Mouse (Mus musculus): ENCODE results near the gene Syt8. TPM values are rescaled to one million over a fixed set of nuclear protein-coding genes. Genes with fewer than 3 reads are reported as not detected.

The Syt8 gene
- polyA plus RNA-seq, 1 experiment: not detected

DNA sequence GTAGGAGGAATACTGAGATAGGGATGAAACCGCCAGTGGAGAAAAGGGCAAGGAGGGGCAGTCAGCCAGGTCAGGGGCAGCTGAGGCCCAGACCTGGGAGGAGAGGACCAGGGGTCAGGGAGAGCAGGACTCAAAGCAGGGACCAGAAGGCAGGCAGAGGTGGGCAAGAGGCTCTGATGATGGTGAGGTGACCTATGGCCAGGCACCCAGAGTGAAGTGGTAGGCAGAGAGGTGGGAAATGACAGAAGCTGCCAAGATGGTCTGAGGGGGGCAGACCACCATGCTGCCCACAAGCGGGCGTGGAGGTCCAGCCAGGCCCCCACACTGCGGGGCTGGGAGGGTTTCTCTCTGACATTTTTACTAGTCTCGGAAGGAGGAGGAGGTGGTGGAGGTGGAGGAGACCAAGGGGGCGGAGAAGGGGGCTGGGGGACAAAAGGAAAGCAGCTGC is 36.8 kb downstream of the Syt8 start:
- Histone ChIP-seq H3K4me3 (ENCODE audit: low read depth, low read length) (no peak overlapping the region), H3K27me3 (ENCODE audit: control insufficient read depth, insufficient read depth, low read length, poor library complexity, severe bottlenecking) (no peaks in the 10 kb centered on the region), H3K9me3 (replicated peaks; ENCODE audit: control insufficient read depth, insufficient read depth, low read length, poor library complexity, severe bottlenecking) (no peaks in the 10 kb centered on the region), H3K9ac (ENCODE audit: low read depth, poor library complexity, severe bottlenecking) (no peak overlapping the region), H3K27ac (ENCODE audit: insufficient read depth, low read length) (no peak overlapping the region), H3K36me3 (ENCODE audit: control insufficient read depth, insufficient read depth, low read length, poor library complexity, severe bottlenecking) (no peaks in the 10 kb centered on the region), H3K4me1 (ENCODE audit: control insufficient read depth, insufficient read depth, low read length) (no peaks in the 10 kb centered on the region)
- TF ChIP-seq EP300 (IDR thresholded peaks at IDR 0.05; ENCODE audit: insufficient read depth, low read depth, low read length) (no peak), CTCF (IDR thresholded peaks at IDR 0.05; ENCODE audit: low read depth, low read length) (no peak), POLR2A (IDR thresholded peaks at IDR 0.05; ENCODE audit: insufficient read depth, low read length) (no peak)

DNA sequence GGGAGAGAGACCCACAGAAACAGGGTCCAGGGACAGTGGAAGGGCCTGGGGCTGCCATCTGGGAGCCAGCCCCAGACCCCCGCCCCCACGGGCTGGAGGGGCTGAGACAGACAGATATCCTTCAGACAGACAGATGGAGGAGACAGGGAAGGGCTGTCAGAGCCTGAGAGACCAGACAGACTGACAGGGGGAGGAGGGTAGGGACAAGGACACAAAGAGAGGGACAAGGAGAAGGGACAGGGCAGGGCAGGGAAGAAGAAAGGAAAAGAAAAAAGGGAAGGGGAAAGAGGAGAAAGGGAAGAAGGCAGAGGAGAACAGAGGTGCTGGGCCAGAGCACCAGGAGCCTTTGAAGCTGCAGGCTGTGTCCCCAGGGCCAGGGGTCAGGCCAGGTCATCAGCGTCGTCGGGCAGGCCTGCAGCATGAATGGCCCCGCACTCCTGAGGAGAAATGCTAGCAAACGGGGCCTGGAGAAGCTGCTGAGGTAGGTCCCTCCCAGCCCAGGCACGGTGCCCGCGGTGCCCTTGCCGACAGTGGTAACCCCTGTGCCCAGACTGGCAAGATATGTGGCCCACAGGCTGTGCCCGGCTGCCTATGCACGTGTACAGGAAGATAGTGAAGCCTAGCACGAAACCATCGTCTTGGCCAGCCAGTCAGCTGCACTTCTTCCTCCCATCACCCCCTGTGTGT is 37.4 kb downstream of the Syt8 start:
- H3K9ac ChIP-seq (ENCODE audit: low read depth, poor library complexity, severe bottlenecking): no peak overlapping the region

DNA sequence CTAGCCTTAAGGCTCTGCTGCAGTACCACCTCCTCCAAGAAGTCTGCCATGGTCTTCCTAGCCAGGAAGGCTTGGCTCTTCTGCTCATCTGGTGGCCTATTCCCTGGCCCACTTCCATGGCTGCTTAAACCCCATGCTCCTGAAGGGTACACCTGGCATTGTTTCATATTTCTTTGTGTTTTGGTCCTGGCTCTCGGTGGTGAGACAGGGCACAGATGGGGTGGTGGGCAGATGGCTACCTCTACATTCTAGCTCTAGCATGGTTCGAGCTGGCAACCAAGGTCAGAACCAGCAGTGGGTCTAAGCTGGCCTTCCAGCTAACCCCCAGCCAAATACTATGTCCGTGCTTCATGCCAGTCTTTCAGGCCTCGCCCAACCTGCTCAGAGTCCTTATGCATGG is 38.3 kb downstream of the Syt8 start:
- Histone ChIP-seq H3K36me3 (ENCODE audit: control insufficient read depth, insufficient read depth, low read length, poor library complexity, severe bottlenecking) (no peaks in the 10 kb centered on the region), H3K4me3 (ENCODE audit: low read depth, low read length) (no peak overlapping the region), H3K4me1 (ENCODE audit: control insufficient read depth, insufficient read depth, low read length) (no peaks in the 10 kb centered on the region), H3K27ac (ENCODE audit: insufficient read depth, low read length) (no peak overlapping the region), H3K27me3 (ENCODE audit: control insufficient read depth, insufficient read depth, low read length, poor library complexity, severe bottlenecking) (no peaks in the 10 kb centered on the region), H3K9me3 (replicated peaks; ENCODE audit: control insufficient read depth, insufficient read depth, low read length, poor library complexity, severe bottlenecking) (no peaks in the 10 kb centered on the region), H3K9ac (ENCODE audit: low read depth, poor library complexity, severe bottlenecking) (no peak overlapping the region)
- TF ChIP-seq CTCF (IDR thresholded peaks at IDR 0.05; ENCODE audit: low read depth, low read length) (no peak), EP300 (IDR thresholded peaks at IDR 0.05; ENCODE audit: insufficient read depth, low read depth, low read length) (no peak), POLR2A (IDR thresholded peaks at IDR 0.05; ENCODE audit: insufficient read depth, low read length) (no peak)

More for the DNA sequence above, 37.4 kb downstream of the Syt8 start:
- Histone ChIP-seq H3K27me3 (ENCODE audit: control insufficient read depth, insufficient read depth, low read length, poor library complexity, severe bottlenecking) (no peaks in the 10 kb centered on the region), H3K27ac (ENCODE audit: insufficient read depth, low read length) (no peak overlapping the region), H3K4me3 (ENCODE audit: low read depth, low read length) (no peak overlapping the region), H3K9me3 (replicated peaks; ENCODE audit: control insufficient read depth, insufficient read depth, low read length, poor library complexity, severe bottlenecking) (no peaks in the 10 kb centered on the region), H3K36me3 (ENCODE audit: control insufficient read depth, insufficient read depth, low read length, poor library complexity, severe bottlenecking) (no peaks in the 10 kb centered on the region), H3K4me1 (ENCODE audit: control insufficient read depth, insufficient read depth, low read length) (no peaks in the 10 kb centered on the region)
- TF ChIP-seq EP300 (IDR thresholded peaks at IDR 0.05; ENCODE audit: insufficient read depth, low read depth, low read length): no peak
- no peak for TF ChIP-seq POLR2A (IDR thresholded peaks at IDR 0.05; ENCODE audit: insufficient read depth, low read length)
- TF ChIP-seq CTCF (IDR thresholded peaks at IDR 0.05; ENCODE audit: low read depth, low read length): no peak

DNA sequence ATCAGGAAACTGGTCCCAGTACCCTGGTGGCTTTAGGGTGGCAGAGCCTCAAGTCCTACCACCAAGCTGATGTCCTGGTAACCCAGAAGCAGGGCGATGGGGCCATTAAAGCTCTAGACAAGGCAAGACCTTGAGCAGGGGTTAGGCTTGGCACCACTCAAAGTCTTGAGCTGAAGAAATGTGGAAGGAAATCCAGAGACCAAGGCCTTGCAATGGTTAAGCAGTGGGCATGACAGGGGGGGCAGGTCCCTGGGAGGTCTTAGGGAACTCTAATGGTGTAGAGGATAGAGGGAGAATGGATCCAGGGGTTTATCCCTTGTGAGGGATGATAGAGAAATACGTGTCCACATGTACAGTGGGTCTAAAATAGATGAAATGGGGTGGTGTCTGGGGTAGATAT is 38.8 kb downstream of the Syt8 start:
- H3K4me3 ChIP-seq (ENCODE audit: low read depth, low read length): no peak overlapping the region
- no peaks in the 10 kb centered on the region for H3K4me1 ChIP-seq (ENCODE audit: control insufficient read depth, insufficient read depth, low read length)
- no peaks in the 10 kb centered on the region for H3K27me3 ChIP-seq (ENCODE audit: control insufficient read depth, insufficient read depth, low read length, poor library complexity, severe bottlenecking)
- H3K9ac ChIP-seq (ENCODE audit: low read depth, poor library complexity, severe bottlenecking): no peak overlapping the region
- no peaks in the 10 kb centered on the region for H3K36me3 ChIP-seq (ENCODE audit: control insufficient read depth, insufficient read depth, low read length, poor library complexity, severe bottlenecking)
- no peak overlapping the region for H3K27ac ChIP-seq (ENCODE audit: insufficient read depth, low read length)
- no peaks in the 10 kb centered on the region for H3K9me3 ChIP-seq (replicated peaks; ENCODE audit: control insufficient read depth, insufficient read depth, low read length, poor library complexity, severe bottlenecking)
- no peak for TF ChIP-seq CTCF (IDR thresholded peaks at IDR 0.05; ENCODE audit: low read depth, low read length)

DNA sequence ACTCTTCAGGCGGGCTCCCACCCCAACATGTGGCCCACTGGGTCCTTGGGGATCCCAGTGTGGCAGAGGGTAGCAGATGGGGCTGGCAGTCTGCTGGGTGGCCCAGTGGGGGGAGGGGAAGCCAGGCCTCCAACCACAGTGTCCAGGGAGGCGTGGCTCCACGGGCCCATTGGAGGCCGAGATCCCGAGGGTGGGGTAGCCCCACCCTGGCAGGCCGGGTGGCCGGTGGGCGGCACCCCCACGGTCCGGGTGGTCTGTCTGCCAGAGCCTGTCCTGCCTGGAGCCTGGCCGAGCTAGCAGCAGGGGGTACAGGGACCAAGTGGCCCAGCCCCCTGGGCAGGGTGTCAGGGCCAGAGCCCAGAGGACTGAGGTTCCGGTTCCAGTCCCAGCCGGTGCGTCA is 40.1 kb downstream of the Syt8 start:
- H3K9ac ChIP-seq (ENCODE audit: low read depth, poor library complexity, severe bottlenecking): no peak overlapping the region
- H3K27ac ChIP-seq (ENCODE audit: insufficient read depth, low read length): no peak overlapping the region

DNA sequence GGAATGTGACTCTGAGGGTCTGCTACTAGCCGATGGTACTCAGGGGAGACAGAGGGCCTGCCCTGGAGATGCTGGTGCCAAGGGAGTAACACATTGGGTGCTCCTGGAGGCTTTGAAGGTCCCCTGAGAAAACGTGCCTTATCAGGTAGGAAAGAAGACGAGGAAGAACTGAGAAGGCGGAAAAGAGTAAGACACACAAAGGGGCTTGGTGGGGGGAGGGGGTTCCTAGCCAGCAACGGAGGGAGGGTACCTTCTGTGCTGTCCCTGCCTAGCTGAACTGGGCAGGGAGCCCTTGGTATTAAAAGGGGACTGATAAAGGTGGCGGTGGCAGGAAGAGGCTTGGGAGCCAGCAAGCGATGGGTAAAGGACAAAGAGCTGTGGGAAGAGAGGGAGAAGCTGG is 41.0 kb downstream of the Syt8 start:
- H3K27ac ChIP-seq (ENCODE audit: insufficient read depth, low read length): no peak overlapping the region
- H3K4me3 ChIP-seq (ENCODE audit: low read depth, low read length): no peak overlapping the region
- H3K9me3 ChIP-seq (replicated peaks; ENCODE audit: control insufficient read depth, insufficient read depth, low read length, poor library complexity, severe bottlenecking): no peaks in the 10 kb centered on the region
- H3K4me1 ChIP-seq (ENCODE audit: control insufficient read depth, insufficient read depth, low read length): no peaks in the 10 kb centered on the region
- no peak for TF ChIP-seq CTCF (IDR thresholded peaks at IDR 0.05; ENCODE audit: low read depth, low read length)
- TF ChIP-seq POLR2A (IDR thresholded peaks at IDR 0.05; ENCODE audit: insufficient read depth, low read length): no peak
- no peak for TF ChIP-seq EP300 (IDR thresholded peaks at IDR 0.05; ENCODE audit: insufficient read depth, low read depth, low read length)
- H3K27me3 ChIP-seq (ENCODE audit: control insufficient read depth, insufficient read depth, low read length, poor library complexity, severe bottlenecking): no peaks in the 10 kb centered on the region
- H3K36me3 ChIP-seq (ENCODE audit: control insufficient read depth, insufficient read depth, low read length, poor library complexity, severe bottlenecking): no peaks in the 10 kb centered on the region
- no peak overlapping the region for H3K9ac ChIP-seq (ENCODE audit: low read depth, poor library complexity, severe bottlenecking)

More for the DNA sequence above, 40.1 kb downstream of the Syt8 start:
- no peak for TF ChIP-seq CTCF (IDR thresholded peaks at IDR 0.05; ENCODE audit: low read depth, low read length)
- Histone ChIP-seq H3K4me1 (ENCODE audit: control insufficient read depth, insufficient read depth, low read length) (no peaks in the 10 kb centered on the region), H3K27me3 (ENCODE audit: control insufficient read depth, insufficient read depth, low read length, poor library complexity, severe bottlenecking) (no peaks in the 10 kb centered on the region), H3K36me3 (ENCODE audit: control insufficient read depth, insufficient read depth, low read length, poor library complexity, severe bottlenecking) (no peaks in the 10 kb centered on the region), H3K4me3 (ENCODE audit: low read depth, low read length) (no peak overlapping the region), H3K9me3 (replicated peaks; ENCODE audit: control insufficient read depth, insufficient read depth, low read length, poor library complexity, severe bottlenecking) (no peaks in the 10 kb centered on the region)

Measured in ES-Bruce4 (cell line).